Mouse (Mus musculus) adrenal gland (tissue): Measurements from ENCODE around the gene Dip2b.

Experiments used
- intact Hi-C: fragments of 180-260 bp; cut with DNase I; formaldehyde crosslinking; loops from one replicate; pipeline ENCODE4 v1.15.1; 2025

Gene Dip2b

DNA sequence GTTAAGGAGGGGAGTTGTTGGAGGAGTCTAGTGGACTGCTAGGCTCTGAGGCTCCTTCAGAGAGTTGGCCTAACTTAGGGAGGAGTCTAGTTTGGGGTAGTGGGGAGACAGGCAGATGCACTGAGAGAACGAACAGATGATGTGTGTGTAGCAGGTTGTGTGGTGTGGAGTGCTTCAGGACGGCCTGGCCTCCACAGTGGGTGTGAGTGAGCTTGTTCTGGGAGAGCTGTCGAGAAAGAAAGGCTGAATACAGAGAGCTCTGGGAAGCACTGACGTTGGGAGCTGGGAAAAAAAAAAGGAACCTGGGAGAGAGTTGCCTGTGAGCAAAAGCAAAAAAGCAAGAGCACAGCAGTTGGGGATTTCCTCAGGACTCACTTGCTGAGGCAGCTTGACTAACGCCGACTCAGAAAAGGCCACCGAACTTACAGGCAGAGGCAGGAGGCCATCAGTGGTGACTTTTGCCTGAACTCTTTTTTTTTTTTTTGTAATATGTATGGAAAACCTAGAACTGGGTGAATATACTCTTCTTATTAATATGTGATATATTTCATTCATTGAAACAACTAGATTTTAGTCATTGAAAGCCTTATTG lies 11.1 kb downstream of the Dip2b start:
- intact Hi-C loops: no loop called here

DNA sequence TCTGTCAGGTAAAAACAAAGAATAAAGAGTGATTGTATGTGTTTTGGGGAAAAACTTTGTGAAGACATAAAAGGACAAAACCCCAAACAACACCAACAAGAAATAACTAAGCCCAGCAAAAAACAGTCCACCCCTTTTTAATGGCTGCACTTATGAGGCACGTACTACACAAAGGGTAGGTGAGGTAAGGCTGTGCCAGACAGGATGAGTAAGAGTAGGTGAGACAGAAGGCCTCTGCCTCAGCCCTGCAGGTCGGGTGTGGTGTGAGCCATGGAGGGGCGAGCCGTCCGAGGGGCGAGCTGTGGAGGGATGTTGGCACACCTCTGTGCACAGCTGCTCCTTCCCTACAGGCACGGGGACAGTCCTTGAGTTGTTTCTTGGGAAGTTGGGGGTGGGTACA lies 12.5 kb downstream of the Dip2b start:
- intact Hi-C loops: no loop called here

DNA sequence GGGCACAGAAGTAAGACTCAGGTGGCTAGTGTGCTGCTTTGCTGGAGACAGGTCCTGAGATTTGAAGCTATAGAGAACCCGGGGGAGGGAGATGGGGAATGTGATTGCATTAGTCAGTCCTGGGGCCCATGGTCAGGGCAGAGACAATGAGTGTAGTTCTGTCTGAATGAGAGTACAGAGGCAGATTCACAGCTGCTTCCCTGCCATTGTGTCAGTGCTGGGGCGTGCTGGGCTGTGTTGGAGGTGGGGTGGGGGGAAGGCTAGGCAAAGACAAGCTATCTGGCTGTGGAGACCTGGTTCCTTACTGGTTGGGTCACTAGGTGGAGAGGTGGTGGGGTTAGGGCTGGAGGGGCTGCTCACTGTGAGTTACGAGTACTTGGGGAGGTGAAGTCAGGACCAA lies 14.3 kb downstream of the Dip2b start:
- intact Hi-C loops: no loop called here

DNA sequence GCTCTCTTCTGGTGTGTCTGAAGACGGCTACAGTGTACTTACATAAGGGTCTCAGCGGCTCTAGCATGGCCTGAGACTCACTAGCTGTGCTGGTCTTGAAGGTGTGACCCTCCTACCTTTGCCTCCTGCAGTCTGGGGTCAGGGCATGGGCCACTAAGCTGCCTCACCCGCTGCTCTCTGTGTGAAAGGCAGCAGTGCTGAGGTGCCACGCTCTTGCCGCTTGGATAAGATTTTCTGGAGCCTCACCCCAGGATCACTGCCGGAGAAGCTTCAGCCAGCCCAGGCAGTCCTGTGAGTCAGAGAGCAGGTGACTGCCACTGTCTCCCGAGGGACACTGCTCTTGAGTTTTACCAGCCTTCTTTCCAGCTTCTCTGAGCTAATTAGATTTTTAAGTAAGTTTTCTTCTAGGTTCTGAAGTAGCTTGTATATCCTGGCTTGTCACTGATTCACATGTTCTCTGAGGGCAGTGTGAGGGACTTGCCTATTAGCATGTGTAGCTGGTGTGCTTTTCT lies 18.0 kb downstream of the Dip2b start:
- intact Hi-C loops: no loop called here

GRCm38 (mm10) chr15:100057698-100058097 lies 19.2 kb downstream of the Dip2b start:
- intact Hi-C loops: no loop called here

DNA sequence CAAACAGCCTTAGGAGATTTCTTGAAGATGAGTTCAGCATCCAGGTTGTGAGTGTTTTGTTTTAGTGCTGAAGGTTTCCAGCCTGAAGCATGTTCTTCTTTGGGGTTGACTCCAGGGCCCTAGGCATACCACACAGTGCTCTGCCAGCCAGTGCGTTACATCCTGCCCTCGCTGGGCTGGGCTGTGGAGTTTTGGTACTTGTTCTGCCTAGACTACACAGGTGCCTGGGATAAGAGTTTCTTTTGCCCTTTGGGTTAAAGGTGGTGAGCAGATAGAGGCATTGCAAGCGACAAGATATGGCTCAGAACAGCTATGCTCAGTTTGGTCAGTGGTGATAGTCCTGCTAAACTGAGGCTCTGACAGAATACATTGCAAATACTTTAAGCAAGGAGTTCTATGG lies 19.7 kb downstream of the Dip2b start:
- intact Hi-C loops: no loop called here

GRCm38 (mm10) chr15:100058912-100059311 lies 20.4 kb downstream of the Dip2b start:
- intact Hi-C loops: no loop called here

- intact Hi-C loops: no loop called here
Measured at GRCm38 (mm10) chr15:100059626-100060311, 21.3 kb downstream of the Dip2b start.

- intact Hi-C loops: no loop called here
Measured at GRCm38 (mm10) chr15:100060513-100061140, 22.2 kb downstream of the Dip2b start.

GRCm38 (mm10) chr15:100061377-100061776 lies 22.9 kb downstream of the Dip2b start:
- intact Hi-C loops: no loop called here

GRCm38 (mm10) chr15:100063229-100063773 lies 24.8 kb downstream of the Dip2b start:
- intact Hi-C loops: no loop called here

- intact Hi-C loops: no loop called here
Measured at GRCm38 (mm10) chr15:100066702-100067101, 28.2 kb downstream of the Dip2b start.

DNA sequence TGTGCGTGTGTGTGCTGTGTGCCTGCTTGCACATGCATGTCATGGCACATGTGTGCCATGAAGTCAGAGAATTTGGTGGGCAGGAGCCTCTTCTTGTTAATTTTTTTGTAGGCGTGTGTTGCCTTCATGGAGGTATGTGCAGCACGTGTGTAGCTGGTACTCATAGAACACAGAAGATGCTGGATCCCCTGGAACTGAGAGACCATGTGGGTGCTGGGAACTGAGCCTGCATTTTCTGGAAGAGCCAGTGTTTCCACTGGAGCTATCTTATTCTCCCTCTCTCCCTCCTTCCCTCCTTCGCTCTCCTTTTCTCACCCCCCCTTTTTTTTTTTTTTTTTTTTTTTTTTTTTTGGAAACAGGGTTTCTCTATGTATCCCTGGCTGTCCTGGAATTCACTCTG lies 30.6 kb downstream of the Dip2b start:
- intact Hi-C loops: no loop called here

- intact Hi-C loops: no loop called here
Measured at GRCm38 (mm10) chr15:100070021-100070420, 31.6 kb downstream of the Dip2b start.

GRCm38 (mm10) chr15:100071819-100072218 lies 33.4 kb downstream of the Dip2b start:
- intact Hi-C loops: no loop called here

GRCm38 (mm10) chr15:100073696-100074453 lies 35.4 kb downstream of the Dip2b start:
- intact Hi-C loops: no loop called here

GRCm38 (mm10) chr15:100074754-100075153 lies 36.3 kb downstream of the Dip2b start:
- intact Hi-C loops: no loop called here

DNA sequence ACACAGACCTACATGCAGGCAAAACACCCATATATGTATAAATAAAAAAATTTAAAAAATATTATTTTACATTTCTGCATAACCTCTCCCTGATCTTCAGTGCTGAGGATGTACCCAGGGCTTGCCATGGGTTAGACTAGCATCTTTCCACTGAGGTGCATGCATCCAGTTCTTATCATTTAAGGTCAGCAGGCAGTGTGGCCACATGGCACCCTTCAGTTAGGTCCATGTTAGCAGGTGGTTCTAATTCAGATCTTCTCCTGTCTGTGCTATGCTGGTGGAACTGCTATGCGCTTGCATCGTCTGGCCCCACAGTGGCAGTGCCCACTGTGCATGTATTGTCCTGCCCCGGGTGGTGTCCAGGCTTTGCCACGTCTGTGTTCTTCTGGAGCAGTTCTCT lies 37.9 kb downstream of the Dip2b start:
- intact Hi-C loops: no loop called here

GRCm38 (mm10) chr15:100080833-100081477 lies 42.5 kb downstream of the Dip2b start:
- intact Hi-C loops: loop anchor here (5.0 kb wide), 1 partner anchor 39 kb away; no protein-coding TSS in a partner anchor

DNA sequence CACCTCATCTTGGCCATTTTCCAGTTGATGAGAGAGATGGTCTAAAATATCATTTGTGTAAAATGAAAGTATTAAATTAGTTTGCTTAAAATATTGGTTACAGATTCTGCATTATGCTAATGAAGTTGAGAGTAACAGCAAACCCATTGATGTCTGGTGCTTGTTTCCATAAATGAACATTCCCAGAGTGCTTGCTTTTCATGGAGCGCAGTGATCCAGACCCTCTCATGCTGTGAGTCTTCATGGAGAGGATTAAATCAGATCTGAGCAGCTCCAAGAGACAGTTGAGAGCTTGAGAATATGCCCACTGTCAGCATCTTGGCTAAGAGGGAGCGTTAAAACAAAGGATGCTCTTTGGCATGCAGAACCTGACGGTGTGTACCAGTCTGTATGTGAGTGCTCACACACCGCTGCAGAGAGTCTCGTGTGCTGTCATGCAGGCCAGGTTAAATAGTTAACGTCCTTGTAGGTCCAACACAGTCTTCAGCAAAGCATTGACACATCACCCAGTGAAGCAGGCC lies 43.1 kb downstream of the Dip2b start:
- intact Hi-C loops: loop anchor here (5.0 kb wide), 1 partner anchor 39 kb away; no protein-coding TSS in a partner anchor

DNA sequence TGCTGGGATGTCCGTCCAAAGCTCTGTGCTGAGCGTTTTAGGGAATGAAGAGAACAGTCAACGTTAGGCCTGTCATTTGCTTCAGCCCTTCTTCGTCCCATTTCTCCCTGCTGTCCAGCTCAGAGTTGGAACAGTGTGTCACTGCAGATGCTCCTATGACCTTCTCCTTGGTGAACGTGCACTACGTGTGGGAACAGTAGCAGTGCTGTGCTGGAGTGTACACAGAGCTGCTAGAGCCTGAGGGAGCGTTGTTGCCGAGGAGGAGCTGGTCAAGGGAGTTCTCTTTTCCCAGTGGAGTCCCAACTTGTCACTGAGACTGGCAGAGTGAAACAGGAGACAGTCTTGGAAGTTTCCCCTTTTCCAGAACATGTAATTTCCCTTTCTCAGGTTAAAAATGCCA lies 43.6 kb downstream of the Dip2b start:
- intact Hi-C loops: loop anchor here (5.0 kb wide), 1 partner anchor 40 kb away; no protein-coding TSS in a partner anchor
